Mouse (Mus musculus) lung, embryonic 15.5 days (tissue): ENCODE measurements around the gene Adcy9. TPM values are rescaled to one million over a fixed set of nuclear protein-coding genes. Genes with fewer than 3 reads are reported as not detected.

Experiments used
- ATAC-seq: fragments of 200-750 bp; cut with Nextera tagmentation; 2 replicates; pipeline ENCODE4 v1.8.0; 2017; ENCODE audit warnings: moderate number of reproducible peaks, borderline replicate concordance; ENCODE audit not compliant: low FRiP score, low TSS enrichment; ENCODE audit errors: extremely low read depth
- H3K27ac ChIP-seq: fragments of 300-500 bp; sonication (generic); 2 replicates; pipeline ENCODE4 v1.5.1; 2015; ENCODE audit warnings: moderate library complexity, mild to moderate bottlenecking, inconsistent platforms
- H3K27me3 ChIP-seq: fragments of 300-500 bp; sonication (generic); 2 replicates; pipeline ENCODE4 v1.6.1; 2015; ENCODE audit warnings: inconsistent platforms
- H3K36me3 ChIP-seq: fragments of 300-500 bp; sonication (generic); 2 replicates; pipeline ENCODE4 v1.6.1; 2015; ENCODE audit warnings: inconsistent platforms
- H3K4me1 ChIP-seq: fragments of 300-500 bp; sonication (generic); 2 replicates; pipeline ENCODE4 v1.6.1; 2015; ENCODE audit warnings: inconsistent platforms
- H3K4me2 ChIP-seq: fragments of 300-500 bp; sonication (generic); 2 replicates; pipeline ENCODE4 v1.6.1; 2015; ENCODE audit warnings: inconsistent platforms, mild to moderate bottlenecking, moderate library complexity
- H3K4me3 ChIP-seq: fragments of 300-500 bp; sonication (generic); 2 replicates; pipeline ENCODE4 v1.5.1; 2015; ENCODE audit warnings: mild to moderate bottlenecking, inconsistent platforms
- H3K9ac ChIP-seq: fragments of 300-500 bp; sonication (generic); 2 replicates; pipeline ENCODE4 v1.6.1; 2015; ENCODE audit warnings: inconsistent platforms
- H3K9me3 ChIP-seq: fragments of 300-500 bp; sonication (generic); 2 replicates; pipeline ENCODE4 v1.6.1; 2016; ENCODE audit warnings: inconsistent platforms
- WGBS: fragments of 180-500 bp; shearing (Covaris S2); methylation state at CpG from one replicate; pipeline ENCODE4 v1.1.7; 2015; 5-methylcytosine and 5-hydroxymethylcytosine counted together
- polyA plus RNA-seq: library from polyadenylated mRNA; unstranded; fragments of >200 nt; fragmentation: Nextera tagmentation; extraction: Ambion mirVana; gene quantifications from 2 replicates; pipeline ENCODE4 v1.2.1, GENCODE M21; 2015

Gene Adcy9
- polyA plus RNA-seq: 1.2 and 1.5 TPM in 2 replicates

DNA sequence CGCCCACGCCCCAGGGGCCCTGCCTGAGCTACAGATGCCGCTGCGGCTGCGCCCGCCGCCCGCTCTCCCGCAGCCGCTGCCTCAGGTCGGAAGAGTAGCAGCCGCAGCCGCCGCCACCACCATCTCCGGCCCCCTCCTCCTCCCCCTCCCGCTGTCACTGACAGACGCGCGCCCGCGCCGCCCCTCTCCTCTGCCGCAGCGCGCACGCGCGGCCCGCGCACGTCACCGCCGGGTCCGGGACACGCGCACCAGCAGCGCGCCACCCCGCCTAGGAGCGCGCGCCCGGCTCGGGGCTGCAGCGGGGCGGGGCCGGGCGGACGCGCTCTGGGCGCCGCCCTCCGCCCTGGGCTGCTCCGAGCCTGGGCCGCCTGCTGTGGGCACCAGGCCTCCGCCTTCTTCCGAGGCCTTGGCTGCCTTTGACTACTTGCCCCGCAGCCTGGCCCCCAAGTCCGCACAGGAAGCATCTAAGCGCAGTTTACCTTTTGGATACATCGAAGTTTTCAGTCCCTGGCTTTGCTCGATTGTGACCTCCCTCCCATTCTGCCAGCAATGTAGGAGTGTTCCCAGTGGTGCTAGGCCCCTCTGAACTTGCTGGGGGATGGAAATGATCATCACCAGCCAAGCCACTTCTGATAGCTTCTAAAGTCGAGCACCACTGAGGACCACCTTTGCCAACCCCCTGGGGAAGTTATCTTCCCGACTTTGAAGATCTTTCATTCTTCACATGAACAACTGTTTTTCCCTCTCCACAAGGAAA is at the start of gene Adcy9:
TSS of gene Adcy9 (minus strand) at position 201 of the 757 bp plus-strand sequence.
- H3K9me3 ChIP-seq: no peaks in the 10 kb centered on the region
- H3K27ac ChIP-seq: peak within 1 kb of the TSS; percentile 60
- H3K4me2 ChIP-seq: peak within 1 kb of the TSS; percentile 99
- no peaks in the 10 kb centered on the region for H3K36me3 ChIP-seq
- under 1% methylated on average over 60 of the region's 64 CpGs for WGBS
- H3K9ac ChIP-seq: peak within 1 kb of the TSS; percentile 69
- peaks cover 18% of the 10 kb centered on the region for H3K4me1 ChIP-seq
- peak; percentile 96 for ATAC-seq
- H3K27me3 ChIP-seq: peaks cover 19% of the 10 kb centered on the region; the same call in 1 of the 2 replicates
- H3K4me3 ChIP-seq: peak within 1 kb of the TSS; percentile 72

DNA sequence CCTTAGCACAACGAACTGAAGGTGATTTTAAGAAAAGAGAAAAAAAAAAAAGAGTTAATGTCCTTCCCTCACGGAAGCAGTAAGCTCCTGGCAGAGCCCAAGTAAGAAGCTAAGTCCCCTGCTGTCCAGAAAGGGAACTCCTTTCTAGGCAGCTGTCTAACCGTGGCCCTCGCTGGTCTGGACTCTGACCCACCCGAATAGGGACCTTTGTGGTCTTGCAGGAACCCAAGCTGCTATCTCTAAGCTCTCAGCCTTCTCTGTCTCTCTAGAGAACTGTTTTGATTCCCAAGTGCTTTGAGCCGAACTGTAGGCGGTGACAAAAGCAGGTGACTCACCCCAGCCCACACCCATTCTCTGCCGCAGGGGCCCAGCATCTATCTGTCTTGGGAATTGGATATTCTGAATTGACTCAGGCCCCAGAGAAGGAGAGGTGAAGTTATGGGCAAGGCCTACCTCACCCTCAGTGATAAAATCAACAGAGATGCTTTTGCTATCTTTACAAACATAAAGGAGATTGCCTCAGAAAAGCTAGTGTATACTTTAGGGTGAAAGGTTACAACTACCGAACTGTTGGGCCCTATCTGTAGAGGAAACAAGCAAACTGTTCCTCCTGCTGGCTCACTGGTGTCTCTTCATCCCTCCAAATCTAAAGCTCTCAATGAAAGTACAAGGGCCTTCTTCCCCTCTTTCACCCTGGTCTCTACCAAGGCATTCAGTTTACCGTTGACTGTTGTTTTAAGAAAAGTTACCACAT is 49.5 kb upstream of the Adcy9 start:
- no peak overlapping the region for H3K4me3 ChIP-seq
- no peak overlapping the region for H3K4me2 ChIP-seq
- H3K4me1 ChIP-seq: peaks cover 12% of the 10 kb centered on the region; the same call in 1 of the 2 replicates
- ATAC-seq: no peak
- H3K9ac ChIP-seq: no peak overlapping the region
- no peaks in the 10 kb centered on the region for H3K9me3 ChIP-seq
- no peak overlapping the region for H3K27ac ChIP-seq
- H3K36me3 ChIP-seq: no peaks in the 10 kb centered on the region
- WGBS: 58% methylated on average over 10 of the region's 10 CpGs
- no peaks in the 10 kb centered on the region for H3K27me3 ChIP-seq

DNA sequence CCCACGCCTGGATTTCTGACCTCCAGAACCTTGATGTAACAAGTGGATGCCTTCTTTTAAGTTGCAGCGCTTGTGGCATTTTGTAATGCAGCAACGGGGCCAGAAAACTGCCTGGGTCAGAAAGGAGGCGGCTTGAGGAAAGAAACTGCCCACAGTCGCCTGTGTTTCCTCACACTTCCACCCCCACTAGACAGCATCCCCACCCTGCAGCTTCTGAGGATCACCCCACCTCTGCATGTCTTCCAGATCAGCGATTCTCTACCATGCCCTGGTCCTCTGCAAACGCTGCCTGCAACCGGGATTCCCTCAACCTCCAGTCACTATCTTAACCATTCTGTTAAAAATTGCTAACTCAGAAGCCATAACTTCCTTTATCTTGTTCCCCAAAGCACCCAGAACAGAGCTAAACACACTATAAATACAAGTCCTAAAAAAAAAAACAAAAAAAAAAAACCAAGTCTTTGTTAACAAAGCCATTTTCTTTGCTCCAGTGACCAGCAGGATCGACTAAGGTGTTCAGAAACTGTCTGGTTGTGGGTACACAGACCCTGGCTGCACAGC is 44.3 kb upstream of the Adcy9 start:
- H3K27me3 ChIP-seq: no peaks in the 10 kb centered on the region
- ATAC-seq: no peak
- 65% methylated on average over 9 of the region's 9 CpGs for WGBS

DNA sequence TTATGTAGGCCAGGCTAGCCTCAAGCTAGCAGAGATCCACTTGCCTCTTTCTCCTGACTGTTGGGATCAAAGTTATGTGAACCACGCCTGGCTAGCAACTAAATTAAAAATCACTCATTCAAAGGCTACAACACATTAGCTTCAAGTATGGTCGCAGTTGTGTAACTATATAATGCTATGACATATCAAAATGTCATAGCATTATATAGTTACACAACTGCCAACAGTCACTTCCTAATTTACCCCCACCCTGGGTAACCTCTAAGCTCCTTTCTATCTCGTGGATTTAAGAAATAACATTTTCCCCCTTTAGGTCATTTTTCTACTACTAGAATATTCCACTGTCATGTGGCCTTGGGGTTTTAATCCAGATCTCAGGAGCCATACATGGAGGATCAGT is 37.6 kb upstream of the Adcy9 start:
- no peaks in the 10 kb centered on the region for H3K4me1 ChIP-seq
- no peak overlapping the region for H3K9ac ChIP-seq
- H3K27ac ChIP-seq: no peak overlapping the region
- H3K4me3 ChIP-seq: no peak overlapping the region
- 68% methylated on average over 3 of the region's 3 CpGs for WGBS
- no peaks in the 10 kb centered on the region for H3K36me3 ChIP-seq
- H3K4me2 ChIP-seq: no peak overlapping the region
- no peaks in the 10 kb centered on the region for H3K9me3 ChIP-seq
- no peaks in the 10 kb centered on the region for H3K27me3 ChIP-seq
- ATAC-seq: no peak

More for the DNA sequence above, 44.3 kb upstream of the Adcy9 start:
- H3K9ac ChIP-seq: no peak overlapping the region
- no peak overlapping the region for H3K4me3 ChIP-seq
- H3K9me3 ChIP-seq: no peaks in the 10 kb centered on the region
- H3K4me1 ChIP-seq: no peaks in the 10 kb centered on the region
- H3K27ac ChIP-seq: no peak overlapping the region
- H3K4me2 ChIP-seq: no peak overlapping the region
- H3K36me3 ChIP-seq: no peaks in the 10 kb centered on the region

DNA sequence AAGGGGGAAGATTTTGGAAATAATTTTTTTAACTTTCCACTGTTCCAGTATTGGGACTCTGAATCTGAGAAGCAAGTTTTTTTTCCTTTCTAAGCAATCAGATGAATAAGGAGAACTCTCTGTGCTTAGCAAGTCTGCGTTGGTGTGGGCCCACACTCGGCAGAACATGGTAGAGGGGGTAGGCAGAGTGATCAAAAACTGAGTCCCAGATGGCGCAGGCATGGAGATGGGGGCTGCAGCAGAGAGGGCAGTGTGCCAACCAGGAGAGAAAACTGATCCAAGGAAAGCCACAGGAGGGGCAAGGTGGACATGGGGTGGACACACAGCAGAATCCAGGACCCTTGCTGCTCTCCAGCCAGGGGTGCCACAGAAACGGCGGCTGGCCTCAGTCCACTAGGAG is 36.1 kb upstream of the Adcy9 start:
- Histone ChIP-seq H3K4me3 (no peak overlapping the region), H3K9me3 (no peaks in the 10 kb centered on the region), H3K27ac (no peak overlapping the region), H3K4me1 (no peaks in the 10 kb centered on the region), H3K36me3 (no peaks in the 10 kb centered on the region), H3K27me3 (no peaks in the 10 kb centered on the region), H3K9ac (no peak overlapping the region), H3K4me2 (no peak overlapping the region)
- 75% methylated on average over 5 of the region's 5 CpGs for WGBS
- no peak for ATAC-seq

DNA sequence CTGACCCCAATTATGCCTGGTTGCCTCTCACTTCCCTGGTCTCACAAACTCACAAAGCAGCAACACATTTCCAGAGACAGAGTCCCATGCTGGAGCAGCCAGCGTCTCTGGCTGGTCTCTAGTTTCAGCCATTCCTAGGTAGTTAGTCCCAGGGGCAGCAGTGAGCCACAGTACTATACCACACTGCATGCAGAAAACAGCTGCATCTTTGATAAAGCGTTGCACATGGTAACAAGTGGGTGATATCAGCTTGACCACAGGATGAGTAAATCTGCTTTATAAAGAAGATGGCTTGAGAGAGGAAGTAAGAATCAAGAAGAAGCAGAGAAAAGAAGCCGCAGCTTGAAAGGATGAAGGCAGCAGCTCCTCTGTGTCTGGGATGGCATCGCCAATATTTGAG is 35.4 kb upstream of the Adcy9 start:
- Histone ChIP-seq H3K27ac (no peak overlapping the region), H3K9me3 (no peaks in the 10 kb centered on the region), H3K4me1 (no peaks in the 10 kb centered on the region), H3K4me3 (no peak overlapping the region), H3K4me2 (no peak overlapping the region), H3K27me3 (no peaks in the 10 kb centered on the region), H3K9ac (no peak overlapping the region), H3K36me3 (no peaks in the 10 kb centered on the region)
- WGBS: 83% methylated on average over 4 of the region's 4 CpGs
- no peak for ATAC-seq

DNA sequence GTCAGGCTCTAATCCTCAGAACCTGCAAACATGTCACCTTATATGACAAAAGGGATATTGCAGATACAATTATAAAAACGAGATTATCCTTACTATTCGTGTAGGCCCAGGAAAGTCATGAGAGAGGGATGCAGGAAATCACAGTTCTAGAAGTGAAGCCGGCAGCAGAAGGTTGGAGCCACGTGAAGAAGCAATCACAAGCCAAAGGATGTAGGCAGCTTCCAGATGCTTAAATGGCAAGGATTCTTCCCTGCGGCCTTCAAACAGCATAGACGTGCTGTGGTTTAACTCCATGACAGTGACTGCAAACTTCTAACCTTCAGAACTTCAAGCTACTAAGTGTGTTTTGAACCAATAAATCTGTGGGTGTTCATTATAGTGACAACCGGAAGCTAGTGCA is 34.3 kb upstream of the Adcy9 start:
- Histone ChIP-seq H3K27ac (no peak overlapping the region), H3K4me1 (no peaks in the 10 kb centered on the region), H3K36me3 (no peaks in the 10 kb centered on the region), H3K9ac (no peak overlapping the region), H3K4me3 (no peak overlapping the region), H3K4me2 (no peak overlapping the region), H3K27me3 (no peaks in the 10 kb centered on the region), H3K9me3 (no peaks in the 10 kb centered on the region)
- ATAC-seq: no peak
- WGBS: 81% methylated on average over 7 of the region's 7 CpGs

DNA sequence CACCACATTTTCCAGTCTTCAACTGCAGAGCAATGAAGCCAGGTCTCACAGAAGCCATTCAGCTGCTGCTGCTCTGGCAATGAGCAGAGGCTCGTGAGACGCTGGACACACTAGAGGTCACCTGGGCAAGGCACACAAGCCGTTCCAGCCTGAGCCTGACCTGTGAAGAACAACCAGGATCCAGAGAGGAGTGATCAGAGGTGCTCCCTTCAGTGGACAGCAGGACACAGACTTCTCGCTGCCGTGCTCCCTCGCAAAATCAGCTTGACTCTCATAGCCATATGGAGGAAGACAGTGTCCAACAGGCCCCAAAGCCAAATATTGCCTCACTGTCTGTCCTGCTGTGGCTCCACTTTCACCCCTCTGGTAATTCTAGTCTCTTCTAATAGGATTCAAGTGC is 29.1 kb upstream of the Adcy9 start:
- ATAC-seq: no peak
- H3K36me3 ChIP-seq: no peaks in the 10 kb centered on the region
- no peak overlapping the region for H3K27ac ChIP-seq

DNA sequence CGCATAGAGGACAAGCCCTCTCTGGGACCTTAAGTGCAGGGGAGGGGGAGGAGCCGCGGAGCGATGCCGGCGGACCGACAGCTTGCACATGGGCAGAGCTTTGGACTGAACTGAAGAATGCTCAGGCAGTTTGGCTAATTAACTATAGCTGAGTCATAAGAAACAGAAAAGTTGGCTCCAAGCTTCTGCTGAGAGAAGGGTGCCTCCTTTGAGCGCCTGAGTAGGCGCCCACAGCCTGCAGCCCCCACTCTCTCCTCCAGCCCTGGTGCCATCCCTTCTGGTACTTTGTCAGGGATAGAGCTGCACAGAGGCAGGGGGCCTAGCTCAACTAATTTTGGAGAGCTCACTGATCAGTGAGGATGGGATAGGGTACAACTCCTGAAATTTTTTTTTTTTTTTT is 27.9 kb upstream of the Adcy9 start:
- Histone ChIP-seq H3K9me3 (no peaks in the 10 kb centered on the region), H3K27me3 (no peaks in the 10 kb centered on the region), H3K36me3 (no peaks in the 10 kb centered on the region), H3K4me2 (no peak overlapping the region), H3K27ac (no peak overlapping the region), H3K9ac (no peak overlapping the region), H3K4me3 (no peak overlapping the region), H3K4me1 (no peaks in the 10 kb centered on the region)
- 38% methylated on average over 9 of the region's 9 CpGs for WGBS
- ATAC-seq: no peak; the same call in 1 of the 2 replicates

More for the DNA sequence above, 29.1 kb upstream of the Adcy9 start:
- 85% methylated on average over 6 of the region's 6 CpGs for WGBS
- H3K4me1 ChIP-seq: no peaks in the 10 kb centered on the region
- H3K27me3 ChIP-seq: no peaks in the 10 kb centered on the region
- no peak overlapping the region for H3K9ac ChIP-seq
- no peaks in the 10 kb centered on the region for H3K9me3 ChIP-seq
- no peak overlapping the region for H3K4me3 ChIP-seq
- no peak overlapping the region for H3K4me2 ChIP-seq

DNA sequence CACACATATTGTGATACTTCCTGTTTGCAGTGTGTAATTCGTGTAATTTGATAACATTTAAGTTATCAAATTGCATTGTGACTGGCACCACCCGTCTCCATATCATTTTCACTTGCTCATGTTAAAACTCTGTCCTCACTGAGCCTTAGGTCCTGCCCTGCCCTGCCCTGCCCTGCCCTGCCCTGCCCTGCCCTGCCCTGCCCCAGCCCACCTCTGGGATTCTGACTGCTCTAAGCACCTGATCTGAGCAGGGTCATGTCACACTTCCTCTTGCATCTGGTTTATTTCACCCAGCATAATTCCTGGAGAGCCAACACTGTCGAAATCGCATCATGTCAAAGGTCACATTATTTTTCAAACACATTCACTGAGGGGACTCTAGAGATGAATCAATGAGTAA is 26.1 kb upstream of the Adcy9 start:
- Histone ChIP-seq H3K4me2 (no peak overlapping the region), H3K9me3 (no peaks in the 10 kb centered on the region), H3K4me3 (no peak overlapping the region), H3K4me1 (no peaks in the 10 kb centered on the region), H3K27me3 (no peaks in the 10 kb centered on the region), H3K27ac (no peak overlapping the region), H3K36me3 (no peaks in the 10 kb centered on the region), H3K9ac (no peak overlapping the region)
- ATAC-seq: no peak
- WGBS: 56% methylated on average over 4 of the region's 4 CpGs

DNA sequence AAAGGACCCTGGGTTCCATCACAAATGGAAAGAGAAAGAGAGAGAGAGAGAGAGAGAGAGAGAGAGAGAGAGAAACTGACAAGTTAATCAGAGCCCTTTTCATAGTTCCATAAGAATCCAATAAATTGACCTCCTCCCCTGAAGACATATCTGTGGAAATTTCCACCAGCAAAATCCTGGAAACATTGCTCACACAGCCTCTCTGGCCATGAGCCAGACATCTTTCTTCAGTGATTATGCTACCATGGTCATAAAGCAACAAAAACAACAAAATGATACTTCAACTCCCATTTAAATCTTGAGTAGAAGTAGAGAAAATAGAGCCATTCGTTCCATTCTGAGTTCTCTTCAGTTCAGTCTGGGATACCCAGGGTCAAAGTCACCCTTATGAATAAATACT is 24.1 kb upstream of the Adcy9 start:
- H3K9me3 ChIP-seq: no peaks in the 10 kb centered on the region
- no peak overlapping the region for H3K4me2 ChIP-seq
- no peak overlapping the region for H3K4me3 ChIP-seq
- WGBS: 63% methylated on average over 1 of the region's 1 CpGs
- H3K4me1 ChIP-seq: no peaks in the 10 kb centered on the region
- no peak overlapping the region for H3K27ac ChIP-seq
- no peaks in the 10 kb centered on the region for H3K36me3 ChIP-seq
- H3K27me3 ChIP-seq: no peaks in the 10 kb centered on the region
- H3K9ac ChIP-seq: no peak overlapping the region
- no peak for ATAC-seq
